Mouse (Mus musculus) left cerebral cortex, postnatal 36 days (tissue): Measurements from ENCODE around the gene Evi2a. TPM values are rescaled to one million over a fixed set of nuclear protein-coding genes. Genes with fewer than 3 reads are reported as not detected.

Source experiments
- total RNA-seq, 2 experiments: library from RNA; stranded (reverse); gene quantifications; 2 replicates each; pipeline ENCODE4 v1.2.3; 2021

The Evi2a gene
- total RNA-seq, 2 experiments from 2014 or later, result 13.6 to 18.8 TPM

Other genes with a start within 250 kb of the Evi2a start
- gene Gm9964, start 233.7 kb downstream of the Evi2a start, total RNA-seq, result under 1 TPM in 1 of 2 experiments, not detected in 1; 0.97 TPM
- gene Nf1, start 190.9 kb downstream of the Evi2a start, total RNA-seq, result 100 to 1,000 TPM; 111 to 130 TPM
- gene Omg, start 26.5 kb downstream of the Evi2a start, total RNA-seq, result 100 to 1,000 TPM; 113 to 132 TPM
- gene Evi2b, start 6.8 kb downstream of the Evi2a start, total RNA-seq, result under 1 TPM; 0.32 to 0.63 TPM
- gene Evi2, start within 50 bp of the Evi2a start, total RNA-seq, result not detected
- gene Rab11fip4, start 60.6 kb upstream of the Evi2a start, total RNA-seq, result 100 to 1,000 TPM; 247 to 269 TPM